Mouse (Mus musculus): ENCODE measurements around the gene Oprd1.

DNA sequence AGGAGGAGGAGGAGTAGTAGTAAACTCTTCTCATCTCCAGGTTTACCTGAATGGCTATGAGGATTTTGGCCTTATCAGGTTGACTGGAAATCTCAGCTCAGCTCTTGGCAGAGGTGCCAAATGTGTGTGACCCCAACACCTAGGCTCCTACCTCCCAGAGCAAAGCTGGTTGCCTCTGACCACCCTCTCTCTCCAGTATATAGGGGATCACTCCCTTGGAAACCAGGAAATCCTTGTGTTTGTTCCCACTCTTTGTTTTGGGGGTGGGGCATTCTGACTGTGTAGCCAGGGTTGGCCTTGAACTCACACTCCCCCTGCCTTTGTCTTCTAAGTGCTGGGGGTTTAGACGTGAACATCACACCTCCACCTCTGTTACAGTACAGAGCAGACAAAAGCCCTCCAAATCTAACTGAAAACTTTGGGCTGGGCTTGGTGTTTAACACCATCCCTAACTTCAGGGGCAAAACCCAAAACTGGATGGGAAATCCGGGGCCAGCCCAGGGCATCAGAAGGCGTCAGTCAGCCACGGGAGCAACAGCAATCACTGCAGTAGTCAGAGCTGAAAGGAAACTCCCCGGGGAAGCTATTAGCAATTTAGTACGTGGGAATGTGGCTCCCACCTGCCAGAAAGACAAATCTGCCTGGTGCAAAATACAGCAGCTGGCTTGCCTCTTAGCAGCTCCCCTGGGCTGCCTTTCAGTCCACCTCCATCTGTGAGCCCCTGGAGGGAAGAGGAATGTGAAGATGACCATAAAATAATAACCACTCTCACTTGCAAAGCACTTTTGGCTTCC is 10.8 kb upstream of the Oprd1 start:
- TF ChIP-seq CTCF (IDR thresholded peaks at IDR 0.05; ENCODE audit: control insufficient read depth, insufficient read depth, insufficient replicate concordance, low read depth, low read length) (no peak), POLR2A (IDR thresholded peaks at IDR 0.05; ENCODE audit: control insufficient read depth, low read depth, low read length) (no peak)

Measured in testis, adult 2 months (tissue).